Mouse (Mus musculus): Measurements from ENCODE around the gene Slc12a4.

DNA sequence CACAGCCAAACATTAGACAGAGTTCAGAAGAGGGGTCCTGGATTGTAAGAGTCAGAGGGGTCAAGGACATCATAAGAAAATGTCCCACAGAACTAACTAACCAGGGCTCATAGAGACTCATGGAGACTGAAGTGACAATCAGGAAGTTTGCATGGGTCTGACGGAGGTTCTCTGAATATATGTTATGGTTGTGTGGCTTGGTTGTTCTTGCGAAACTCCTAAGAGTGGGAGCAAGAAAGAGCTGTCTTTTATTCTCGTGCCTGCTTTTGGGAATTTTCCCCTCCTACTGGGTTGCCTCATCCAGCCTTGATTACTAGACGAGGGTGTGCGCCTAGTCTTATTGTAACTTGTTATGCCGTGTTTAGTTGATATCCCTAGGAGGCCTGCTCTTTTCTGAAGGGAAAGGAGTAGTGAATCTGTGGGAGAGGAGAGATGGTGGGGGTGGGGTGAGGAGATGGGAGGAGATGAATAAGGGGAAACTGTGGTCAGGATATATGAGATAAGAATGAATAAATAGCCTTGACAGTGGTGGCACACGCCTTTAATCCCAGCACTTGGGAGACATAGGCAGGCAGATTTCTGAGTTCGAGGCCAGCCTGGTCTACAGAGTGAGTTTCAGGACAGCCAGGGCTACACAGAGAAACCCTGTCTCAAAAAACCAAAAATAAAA lies 38.8 kb upstream of the Slc12a4 start:
- no peak for TF ChIP-seq POLR2A (IDR thresholded peaks at IDR 0.05; ENCODE audit: extremely low read depth, insufficient read depth, low read length)
- no peak for TF ChIP-seq CTCF (IDR thresholded peaks at IDR 0.05; ENCODE audit: low read depth, low read length)
